Mouse (Mus musculus) myocyte (in vitro differentiated cells): Measurements from ENCODE around the gene Dner.

Experiments
- E2F4 ChIP-seq: IDR thresholded peaks from one replicate; pipeline ENCODE4 v1.6.1; 2011; ENCODE audit warnings: mild to moderate bottlenecking, control low read depth, moderate library complexity; ENCODE audit not compliant: insufficient read depth
- MAX ChIP-seq: IDR thresholded peaks from one replicate; pipeline ENCODE4 v1.6.1; 2011; ENCODE audit warnings: low read depth, mild to moderate bottlenecking, control low read depth
- MYOD1 ChIP-seq, 3 experiments: IDR thresholded peaks; one replicate each; pipeline ENCODE4 v1.6.1; 2011; ENCODE audit warnings: control low read depth in 2 of 3, low read depth in 2 of 3, mild to moderate bottlenecking in 2 of 3, moderate library complexity in 1 of 3; ENCODE audit not compliant: insufficient read length in 2 of 3, control insufficient read depth in 1 of 3
- POLR2A ChIP-seq: IDR thresholded peaks from one replicate; pipeline ENCODE4 v1.6.1; 2011; ENCODE audit warnings: low read depth, mild to moderate bottlenecking, control low read depth, moderate library complexity; ENCODE audit not compliant: insufficient read length
- SRF ChIP-seq: IDR thresholded peaks from one replicate; pipeline ENCODE4 v1.6.1; 2011; ENCODE audit warnings: low read depth; ENCODE audit not compliant: control insufficient read depth, insufficient read length
- TCF12 ChIP-seq: IDR thresholded peaks from one replicate; pipeline ENCODE4 v1.6.1; 2011; ENCODE audit warnings: mild to moderate bottlenecking, control low read depth; ENCODE audit not compliant: poor library complexity, insufficient read depth, severe bottlenecking
- USF1 ChIP-seq: IDR thresholded peaks from one replicate; pipeline ENCODE4 v1.6.1; 2011; ENCODE audit warnings: low read depth, mild to moderate bottlenecking, control low read depth, moderate library complexity

- TF ChIP-seq POLR2A, result no peak
- TF ChIP-seq TCF12, result no peak
- no peak for TF ChIP-seq MAX
- TF ChIP-seq E2F4, result no peak
- no peak for TF ChIP-seq MYOD1 (IDR thresholded peaks at IDR 0.05; ENCODE audit: control insufficient read depth in 1 of 3, insufficient read length in 2 of 3, low read depth in 2 of 3)
- no peak for TF ChIP-seq USF1
- TF ChIP-seq SRF, result no peak
Observed at GRCm38 (mm10) chr1:84585434-84585833, 110.6 kb downstream of the Dner start.
